Mouse (Mus musculus): Measurements from ENCODE around the gene Cyb5d1.

DNA sequence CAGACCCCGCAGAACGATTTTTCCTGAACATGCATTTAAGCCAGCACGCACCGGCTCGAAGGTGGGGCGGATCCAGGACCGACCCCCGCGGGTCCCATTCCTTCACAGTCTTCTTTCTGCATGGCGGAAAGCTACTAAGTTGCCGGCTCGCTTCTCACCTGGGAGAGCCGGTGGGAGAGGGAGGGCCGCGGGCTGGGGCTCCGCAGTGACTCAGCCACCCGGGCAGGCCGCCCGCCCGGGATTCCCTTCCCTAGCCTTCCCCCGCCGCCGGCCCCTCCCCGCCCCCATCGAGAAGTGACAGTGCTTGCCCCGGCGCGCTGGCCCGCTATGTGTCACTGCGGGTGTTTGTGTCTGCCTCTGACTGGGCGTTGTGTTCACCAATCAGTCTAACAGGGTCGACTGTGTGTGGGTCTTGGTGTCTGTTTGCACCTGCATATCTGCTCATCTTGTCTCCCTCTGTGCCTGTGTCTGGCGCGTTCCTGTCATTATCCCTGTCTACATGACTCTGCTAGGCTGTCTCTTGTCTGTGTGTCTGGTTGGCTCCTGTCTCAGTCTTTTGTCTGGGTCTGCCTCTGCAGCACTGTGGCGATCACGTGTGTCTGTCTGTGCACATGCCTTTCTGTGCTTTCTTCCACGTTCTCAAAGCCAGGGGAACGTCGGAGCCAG, 16.2 kb upstream of the Cyb5d1 start:
- TF ChIP-seq EP300 (IDR thresholded peaks at IDR 0.05; ENCODE audit: low read depth) = no peak
- TF ChIP-seq CTCF (IDR thresholded peaks at IDR 0.05; ENCODE audit: low read depth) = peak; percentile 16; the same call in 1 of the 2 replicates

Measured in liver, embryonic 14.5 days (tissue).